Mouse (Mus musculus): ENCODE measurements around the gene Impg1.

Impg1 gene

DNA sequence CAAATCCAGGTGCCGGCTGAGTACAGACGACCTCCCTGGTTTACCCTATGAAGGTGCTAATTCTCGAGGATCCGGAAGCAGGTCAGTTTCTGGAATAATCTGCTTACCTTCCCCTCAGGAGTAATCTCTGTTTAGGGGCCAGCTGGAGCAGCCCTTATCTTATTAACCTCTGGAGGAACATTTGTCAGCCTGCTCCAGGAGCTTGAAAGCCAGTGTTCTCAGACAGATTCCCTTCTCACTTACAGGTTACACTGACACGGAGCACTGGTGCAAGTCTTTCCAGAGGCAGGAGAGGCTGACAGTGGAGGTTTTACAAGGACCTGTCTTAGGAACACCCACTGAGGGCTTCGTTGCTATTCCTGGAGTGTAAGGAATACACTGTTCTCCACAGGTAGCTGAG is at the start of gene Impg1:
Gene Impg1 (minus strand): TSS at position 101 of the 400 bp plus-strand sequence.
- DNase-seq (ENCODE audit: low read depth, low spot score): no peak

- DNase-seq (ENCODE audit: low read depth, low spot score): no peak
These were observed 44.3 kb upstream of the Impg1 start for GRCm38 (mm10) chr9:80509464-80510153.

DNA sequence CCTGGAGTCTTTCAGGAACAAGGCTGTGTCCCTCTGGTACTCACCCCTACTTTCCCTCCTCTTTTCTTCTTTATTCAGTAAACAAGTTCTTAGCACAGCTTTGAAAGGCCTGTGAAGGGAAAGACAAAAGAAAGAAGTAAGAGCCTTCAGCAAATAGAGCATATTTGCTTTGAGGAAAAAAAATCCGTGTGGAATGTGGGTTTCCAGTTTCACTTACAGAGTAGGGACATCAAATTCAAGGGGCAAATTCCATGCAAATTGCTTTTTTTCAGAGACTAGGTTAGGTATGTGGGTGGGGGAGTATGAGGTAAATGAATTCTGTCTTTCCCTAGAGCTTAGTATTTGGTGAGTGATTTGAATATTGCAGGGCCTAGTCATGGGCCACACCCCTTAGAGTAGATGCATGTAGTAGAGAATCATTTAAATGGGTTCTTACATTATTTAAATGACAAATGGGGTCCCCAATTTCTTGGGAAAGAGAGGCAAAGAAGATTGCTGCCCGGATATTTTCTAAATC is 39.3 kb upstream of the Impg1 start:
- DNase-seq (ENCODE audit: low read depth, low spot score): no peak

DNA sequence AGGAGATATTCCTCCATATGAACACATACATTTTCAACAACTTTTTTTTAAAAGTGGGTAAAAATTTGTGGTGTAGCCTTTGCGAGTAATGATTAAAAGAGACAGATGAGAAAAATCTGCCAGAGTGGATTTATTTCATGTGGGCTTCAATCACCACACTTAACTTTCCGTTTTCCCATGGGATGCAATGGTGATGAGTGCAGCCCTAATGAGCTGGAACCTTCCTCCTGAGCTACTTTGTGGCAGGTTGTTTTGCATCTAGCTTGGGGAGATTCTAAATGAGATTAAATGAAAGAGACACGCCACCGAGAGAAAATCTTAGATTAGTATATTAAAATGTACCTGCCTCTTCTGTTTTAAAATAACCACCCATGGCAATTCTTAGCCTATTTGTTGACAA is 26.3 kb upstream of the Impg1 start:
- DNase-seq (ENCODE audit: low read depth, low spot score): no peak

- no peak for DNase-seq (ENCODE audit: low read depth, low spot score)
These were observed 4.9 kb downstream of the Impg1 start for GRCm38 (mm10) chr9:80460420-80460819.

DNA sequence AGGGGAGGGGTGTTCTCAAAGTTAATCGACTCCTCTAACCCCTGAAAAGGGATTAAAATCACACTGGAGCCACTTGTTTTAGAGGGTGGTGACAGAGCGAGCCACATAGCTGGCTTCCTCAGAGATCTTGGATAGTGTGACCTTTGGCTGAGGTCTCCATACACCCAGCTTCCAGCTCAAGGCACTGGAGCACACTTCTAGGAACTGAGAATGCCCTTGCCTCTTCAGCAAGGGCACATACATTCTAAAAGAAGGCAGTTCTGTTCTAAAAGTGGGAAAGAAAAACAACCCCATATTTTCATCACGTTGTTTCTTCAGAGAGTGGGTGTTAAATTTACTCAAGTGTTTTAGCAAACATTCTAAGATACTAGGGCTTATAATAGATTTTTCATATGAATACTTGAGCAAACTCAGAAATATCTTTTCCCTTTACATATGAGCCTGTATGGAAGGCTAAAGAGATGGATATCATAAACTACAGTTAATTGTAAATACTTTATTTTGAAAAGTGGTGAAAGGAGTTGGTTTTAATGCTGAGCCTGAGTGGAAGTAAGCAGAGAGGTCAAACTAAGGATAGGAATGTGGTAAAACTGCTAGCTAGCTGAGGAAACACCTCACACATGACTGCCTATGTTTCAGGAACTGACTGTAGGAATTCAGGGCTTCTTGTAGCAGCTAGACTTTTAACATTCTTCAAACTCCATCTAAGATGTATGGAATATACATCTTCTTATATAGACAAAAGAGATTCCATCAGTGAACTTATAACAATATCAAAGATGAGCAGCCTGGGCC is 14.6 kb downstream of the Impg1 start:
- no peak for DNase-seq (ENCODE audit: low read depth, low spot score)

DNA sequence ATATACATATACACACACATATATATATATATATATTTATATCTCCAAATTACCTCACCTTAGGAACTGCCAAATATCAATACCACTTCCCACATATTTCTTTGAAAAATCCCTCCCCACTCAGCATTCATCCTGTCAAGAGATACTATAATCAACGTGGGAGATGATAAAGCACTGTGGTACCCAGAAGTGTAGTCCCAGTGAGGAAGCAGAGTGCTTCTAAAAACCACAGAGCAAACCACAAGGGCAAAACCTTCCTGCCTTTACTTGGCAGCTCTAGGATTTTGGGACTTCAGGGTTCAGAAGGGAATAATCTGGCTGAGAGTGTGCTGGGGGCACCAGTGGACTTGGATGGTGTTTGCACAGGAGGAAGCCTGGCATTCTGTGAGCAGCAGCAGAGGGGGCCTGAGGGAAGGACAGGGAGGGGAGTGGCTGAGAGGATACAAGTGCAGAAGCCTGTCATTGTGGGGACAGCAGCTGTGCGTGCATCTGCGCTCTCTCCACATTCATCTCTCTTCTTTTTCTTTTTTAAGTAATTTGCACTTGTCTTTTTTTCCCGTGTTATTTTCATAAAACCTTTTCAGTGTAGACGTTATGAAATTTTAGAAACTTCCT is 24.1 kb downstream of the Impg1 start:
- DNase-seq (ENCODE audit: low read depth, low spot score): no peak

- DNase-seq (ENCODE audit: low read depth, low spot score): no peak
These were observed 73.9 kb downstream of the Impg1 start for GRCm38 (mm10) chr9:80391404-80391803.

DNA sequence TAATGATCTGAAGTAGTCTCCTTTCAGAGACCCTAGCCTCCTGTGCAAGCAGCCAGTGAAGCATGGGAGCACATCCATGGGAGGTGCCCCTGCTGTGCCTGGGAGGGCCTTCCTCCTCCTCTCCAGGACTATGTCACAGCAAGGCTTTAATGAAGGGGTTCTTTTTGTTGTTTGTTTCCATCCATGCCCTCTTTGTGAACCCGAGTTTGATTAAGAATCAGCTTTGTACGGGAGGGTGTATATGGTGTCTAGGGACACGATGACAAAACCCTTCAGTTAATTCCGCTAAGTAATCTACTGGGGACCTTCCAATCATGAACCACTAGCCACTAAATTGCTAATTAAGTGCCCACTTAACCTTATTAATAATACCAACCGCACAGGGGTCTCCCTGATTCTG is 74.3 kb downstream of the Impg1 start:
- DNase-seq (ENCODE audit: low read depth, low spot score): no peak

GRCm38 (mm10) chr9:80387890-80388289 is 77.4 kb downstream of the Impg1 start:
- DNase-seq (ENCODE audit: low read depth, low spot score): no peak

GRCm38 (mm10) chr9:80386492-80386891 is 78.8 kb downstream of the Impg1 start:
- no peak for DNase-seq (ENCODE audit: low read depth, low spot score)

DNA sequence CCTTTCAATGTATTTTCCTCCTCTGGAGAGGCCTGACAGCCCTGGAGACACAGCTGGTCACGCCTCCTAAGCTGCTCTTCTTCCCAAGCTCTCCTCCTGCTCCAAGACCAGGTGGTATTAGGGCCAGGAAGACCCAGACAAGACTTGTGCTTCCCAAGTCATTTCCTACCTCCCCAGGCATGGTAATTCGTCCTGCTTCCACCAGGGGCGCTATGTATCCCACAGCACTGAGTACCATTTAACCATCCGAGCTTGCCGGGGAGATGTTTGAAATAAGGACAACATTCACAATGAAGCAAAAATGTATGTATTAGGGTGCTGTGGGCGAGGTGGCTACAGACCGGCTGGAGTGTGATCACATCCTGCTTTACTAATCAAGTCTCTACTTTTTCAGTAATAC is 79.3 kb downstream of the Impg1 start:
- DNase-seq (ENCODE audit: low read depth, low spot score): no peak

DNA sequence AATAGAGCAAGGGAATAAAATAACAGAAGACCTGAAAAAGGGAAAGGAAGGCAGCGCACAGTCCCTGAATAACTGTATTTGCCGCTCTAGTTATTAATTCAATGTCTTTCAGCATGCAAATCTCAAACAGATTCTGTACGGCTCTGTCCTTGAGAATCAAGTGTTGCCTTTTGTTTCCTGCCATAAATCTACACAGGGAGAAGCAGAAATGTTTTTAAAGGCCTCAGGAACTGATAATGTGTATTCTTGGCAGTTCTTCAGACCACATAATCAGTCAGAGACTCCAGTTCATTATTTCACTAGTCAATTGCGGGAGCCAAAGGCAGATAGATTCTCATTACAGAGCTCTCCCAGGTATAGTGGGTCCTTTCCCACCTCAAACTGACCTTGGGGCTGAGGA is 82.6 kb downstream of the Impg1 start:
- no peak for DNase-seq (ENCODE audit: low read depth, low spot score)

DNA sequence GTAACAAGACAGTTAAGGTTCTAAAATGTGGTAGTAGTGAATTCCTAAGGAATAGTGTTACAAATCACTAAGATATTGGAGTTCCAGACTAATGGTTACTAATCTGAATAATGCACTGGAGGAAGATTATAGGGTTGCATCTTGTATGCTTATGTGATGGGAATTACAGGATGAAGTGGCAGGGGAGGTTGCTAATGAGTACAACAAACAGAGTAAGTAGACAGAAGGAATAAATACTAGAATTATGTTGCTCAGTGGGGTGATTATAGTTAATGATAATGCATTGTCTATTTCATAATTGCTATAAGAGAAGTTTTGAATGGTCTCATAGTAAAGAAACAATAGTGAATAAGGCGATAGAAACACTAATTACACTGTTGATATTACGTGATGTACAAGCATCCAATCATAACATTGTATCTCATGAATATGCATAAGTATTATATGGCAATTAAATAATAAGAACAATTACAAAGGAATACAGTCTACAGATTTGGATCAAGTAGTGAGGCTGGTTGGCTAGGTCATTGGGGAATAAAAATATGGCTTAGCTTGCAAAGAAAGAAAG is 85.1 kb downstream of the Impg1 start:
- no peak for DNase-seq (ENCODE audit: low read depth, low spot score)

GRCm38 (mm10) chr9:80374100-80374499 is 91.2 kb downstream of the Impg1 start:
- no peak for DNase-seq (ENCODE audit: low read depth, low spot score)

GRCm38 (mm10) chr9:80373304-80373739 is 92.0 kb downstream of the Impg1 start:
- DNase-seq (ENCODE audit: low read depth, low spot score): no peak

DNA sequence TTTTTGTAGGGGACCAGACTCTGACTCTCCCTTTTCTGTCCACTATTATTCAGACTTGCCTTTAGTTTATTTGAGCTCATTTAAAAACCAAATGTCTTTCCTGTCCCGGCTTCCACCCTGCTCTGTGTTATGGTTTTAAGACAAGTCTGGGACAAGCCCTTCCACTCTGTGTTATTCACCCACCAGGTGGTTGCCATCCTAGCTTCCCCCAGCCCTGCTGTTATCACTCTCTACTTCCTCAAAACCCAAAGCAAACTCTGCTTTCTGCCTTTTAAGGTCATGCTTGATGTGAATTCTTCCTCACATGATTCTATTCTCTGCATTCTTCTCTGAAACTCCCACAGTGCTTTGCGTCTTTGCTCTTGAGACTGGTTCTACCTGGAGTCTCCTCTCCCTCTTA is 96.6 kb downstream of the Impg1 start:
- DNase-seq (ENCODE audit: low read depth, low spot score): no peak

DNA sequence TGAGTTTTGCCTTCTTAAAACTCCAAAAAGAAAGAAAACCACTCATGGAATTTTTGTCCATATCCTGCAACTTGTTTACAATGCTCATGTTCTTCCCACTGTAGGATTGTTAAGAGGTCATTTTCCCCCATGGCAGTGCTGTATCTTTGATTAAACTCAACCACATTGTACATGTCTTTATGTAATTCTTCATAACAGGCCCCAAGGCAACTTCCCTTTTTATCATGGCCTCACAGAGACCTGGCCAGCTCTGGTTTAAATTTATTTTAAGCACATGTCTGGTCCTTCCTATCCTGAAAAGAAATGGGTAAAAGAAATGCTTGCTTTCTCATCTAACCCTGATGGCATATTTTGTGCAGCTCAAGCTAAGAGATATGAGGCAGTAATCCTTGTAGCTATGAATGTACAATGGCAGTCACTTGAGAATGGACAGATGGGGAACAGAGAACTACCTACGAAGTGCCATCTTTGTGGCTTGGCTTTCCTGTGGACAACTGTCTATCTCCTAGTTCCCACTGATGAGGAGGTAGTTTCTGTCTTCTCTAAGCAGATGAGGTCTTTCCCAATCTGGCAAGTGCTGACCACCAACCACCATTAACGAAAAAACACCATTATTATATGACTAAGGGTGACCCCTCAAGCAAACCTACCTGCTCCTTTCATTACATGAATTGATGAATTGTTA is 97.6 kb downstream of the Impg1 start:
- DNase-seq (ENCODE audit: low read depth, low spot score): no peak

DNA sequence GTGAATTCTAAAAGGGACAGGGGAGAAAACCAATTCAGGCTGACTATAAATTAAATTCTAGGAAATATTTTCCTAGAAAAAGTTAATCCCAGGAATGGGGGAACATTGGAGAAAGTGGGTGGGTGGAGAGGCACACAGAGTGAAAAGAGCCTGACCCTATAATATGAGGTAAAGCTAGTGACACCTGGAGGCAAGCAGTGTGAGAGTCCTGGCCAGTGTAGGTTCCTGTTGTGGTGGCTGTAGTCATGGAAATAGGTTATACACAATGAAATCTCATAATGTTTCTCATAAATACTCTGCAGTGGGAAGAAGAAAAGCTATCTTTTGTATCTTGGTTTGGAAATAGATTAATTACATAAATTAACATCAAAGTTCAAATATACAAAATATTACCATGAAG is 105.2 kb downstream of the Impg1 start:
- no peak for DNase-seq (ENCODE audit: low read depth, low spot score)

DNA sequence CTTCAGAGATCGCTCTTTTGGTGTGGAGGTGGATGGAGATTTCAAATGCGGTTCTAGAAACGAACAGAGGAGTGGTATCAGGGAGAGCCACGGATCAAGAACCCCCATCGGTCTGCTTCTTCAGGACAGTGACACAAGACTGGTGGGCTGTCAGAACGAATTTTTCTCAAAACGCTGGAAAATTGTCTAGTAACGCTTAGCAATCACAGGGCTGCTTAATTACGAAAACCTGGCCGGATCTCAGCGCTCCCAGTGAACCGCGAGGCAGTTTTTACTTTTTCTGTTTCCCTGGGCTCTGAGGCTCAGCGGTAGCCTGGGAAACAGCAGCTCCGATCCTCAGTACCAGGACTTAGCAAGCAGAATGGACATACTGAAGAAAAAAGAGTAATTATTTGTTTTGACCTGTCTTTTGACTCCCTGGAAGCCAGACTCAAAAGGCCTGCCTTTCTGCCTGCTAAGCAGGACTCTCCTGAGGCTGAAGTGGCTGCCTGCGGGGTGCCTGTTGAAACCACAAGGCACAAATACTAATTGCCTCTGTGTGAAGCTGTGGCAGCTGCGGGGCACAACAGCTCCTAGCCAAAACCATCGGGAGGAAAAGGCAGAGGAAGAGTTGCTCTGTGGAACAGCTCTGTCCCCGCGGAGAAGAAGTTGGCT is 113.5 kb downstream of the Impg1 start:
- no peak for DNase-seq (ENCODE audit: low read depth, low spot score)

DNA sequence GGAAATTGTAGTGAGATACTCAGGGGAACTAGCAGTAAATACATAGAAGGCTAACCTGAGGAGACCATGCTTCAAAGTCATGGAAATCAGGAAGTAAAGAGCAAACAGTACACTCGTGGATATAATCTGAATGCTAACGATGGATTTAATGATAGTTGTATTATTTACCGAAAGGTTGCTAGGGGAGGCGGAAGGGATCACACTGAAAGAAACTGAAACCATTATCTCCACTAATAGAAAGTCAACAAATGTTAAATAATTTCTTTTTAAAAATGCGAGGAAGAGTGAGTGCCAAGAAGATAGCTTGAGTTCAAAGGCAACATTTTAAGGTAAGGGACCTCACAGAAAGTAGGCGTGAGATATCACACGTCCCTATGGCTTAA is 114.0 kb downstream of the Impg1 start:
- DNase-seq (ENCODE audit: low read depth, low spot score): no peak
